Mouse (Mus musculus): Measurements from ENCODE around the gene Slc19a1.

Gene Slc19a1

DNA sequence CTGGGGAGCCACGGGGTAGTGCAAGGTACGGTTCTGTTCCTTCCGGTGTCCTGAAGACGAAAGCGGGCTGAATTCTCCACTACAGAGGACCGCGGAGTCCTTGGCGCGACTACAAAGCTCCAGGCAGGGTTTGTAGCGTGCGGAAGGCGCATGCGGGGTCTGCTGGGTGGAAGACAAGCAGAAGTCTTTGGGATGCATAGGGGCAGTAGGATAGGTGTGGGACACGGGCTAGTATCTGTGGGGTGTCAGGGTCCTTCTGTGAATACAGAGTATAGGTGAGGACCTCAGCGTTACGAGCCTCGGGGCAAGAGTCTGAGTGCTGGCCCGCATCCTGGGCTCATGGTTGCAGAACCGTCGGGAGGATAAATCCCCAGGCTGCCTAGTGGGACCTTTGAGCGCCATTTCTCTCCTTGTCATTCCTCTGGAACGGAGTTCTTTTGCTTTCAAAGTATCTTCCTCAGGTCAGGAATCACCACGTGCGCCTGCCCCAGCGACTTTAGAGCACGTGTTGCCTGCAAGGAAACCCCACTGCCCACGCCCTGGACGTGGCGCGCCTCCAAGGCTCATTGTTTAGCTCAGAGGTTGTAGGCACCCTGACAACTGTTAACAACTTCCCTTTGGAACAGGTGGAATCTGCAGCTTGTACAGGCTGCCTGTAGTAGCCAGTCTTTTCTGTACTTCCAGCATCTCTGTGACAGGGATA, 1.4 kb downstream of the Slc19a1 start:
- peak; percentile 83 for DNase-seq

DNA sequence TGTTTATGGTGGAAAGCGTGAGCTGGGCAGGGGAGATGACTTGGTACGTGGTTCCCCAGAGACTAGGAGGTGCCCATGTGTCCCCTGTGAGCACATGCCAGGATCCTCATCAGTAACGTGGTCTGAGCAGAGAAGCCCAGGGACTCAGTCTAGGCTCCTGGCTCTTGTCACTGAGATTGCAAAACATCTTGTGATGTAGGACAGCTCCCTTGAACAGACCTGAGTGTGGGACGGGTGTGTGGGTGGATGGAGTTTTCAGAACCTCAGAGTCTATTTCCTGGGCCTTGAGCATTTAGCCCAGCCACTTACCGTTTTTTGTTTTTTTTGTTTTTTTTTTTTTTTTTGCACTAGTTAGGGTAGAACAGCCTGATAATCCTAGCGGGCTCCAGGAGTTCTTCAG, 3.4 kb downstream of the Slc19a1 start:
- no peak for DNase-seq

DNA sequence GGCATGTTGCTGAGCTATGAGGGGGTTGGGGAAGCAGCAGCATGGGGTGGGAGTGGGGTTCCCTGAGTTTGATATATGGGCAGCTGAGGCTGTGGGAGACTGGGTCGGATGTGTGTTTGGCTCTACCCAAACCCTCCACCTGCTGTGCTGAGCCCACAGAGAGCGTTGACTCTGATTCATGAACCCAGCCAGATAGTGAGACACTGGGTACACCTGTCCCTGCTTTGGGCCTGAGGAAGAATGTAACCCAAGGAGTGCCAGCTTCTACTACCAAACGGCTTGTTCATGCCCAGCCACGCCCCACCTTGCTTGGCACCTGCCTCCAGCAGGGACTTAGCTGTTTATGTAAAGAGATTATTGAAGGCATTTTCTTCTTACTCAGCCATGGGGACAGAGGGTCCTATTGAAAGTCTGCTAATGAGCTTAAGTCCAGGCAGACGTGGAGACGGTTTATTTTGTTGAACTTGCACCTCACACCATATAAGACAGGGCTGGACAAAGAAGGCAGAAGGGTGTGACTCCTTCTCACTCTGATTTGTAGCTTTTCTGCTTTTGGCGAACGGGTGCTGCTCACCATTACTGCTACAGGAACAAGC, 6.6 kb downstream of the Slc19a1 start:
- no peak for DNase-seq

DNA sequence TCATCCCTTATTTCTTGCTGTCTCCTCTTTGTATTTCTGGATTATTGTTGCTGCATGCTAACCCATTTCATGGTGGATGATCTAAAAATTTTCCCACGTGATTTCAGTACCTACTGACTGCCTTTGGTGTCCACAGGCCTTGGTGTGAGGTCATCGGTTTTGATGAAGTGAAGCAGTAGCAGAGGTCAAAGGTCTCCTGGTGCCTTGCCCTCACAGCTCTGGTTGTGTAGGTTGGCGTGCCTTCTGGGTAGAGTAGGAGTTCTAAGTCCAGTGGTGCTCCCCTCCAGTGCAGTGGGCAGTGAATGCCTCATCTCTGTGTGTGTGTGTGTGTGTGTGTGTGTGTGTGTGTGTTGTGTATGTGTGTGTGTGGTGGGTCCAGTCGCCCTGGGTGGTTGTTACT, 16.2 kb downstream of the Slc19a1 start:
- DNase-seq = no peak

DNA sequence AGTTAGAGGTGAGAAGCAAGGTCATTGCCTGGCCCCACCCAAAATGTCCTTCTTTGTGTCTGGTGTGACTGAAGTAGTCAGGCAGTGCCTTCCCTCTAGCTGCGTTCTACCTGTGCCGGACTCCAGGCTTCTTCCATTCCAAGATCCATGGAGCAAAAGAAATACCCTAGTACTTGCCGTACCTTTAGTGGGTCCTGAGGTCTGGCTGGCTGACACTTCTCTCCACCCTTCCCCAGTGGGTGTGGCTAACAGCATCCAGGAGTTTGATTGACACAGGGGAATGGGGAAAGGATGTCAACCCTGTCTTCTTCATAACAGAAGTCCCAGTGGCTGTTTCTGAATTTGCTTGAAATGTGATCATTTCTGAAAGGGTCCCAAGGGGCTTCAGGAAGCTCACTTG, 16.6 kb downstream of the Slc19a1 start:
- DNase-seq = no peak

DNA sequence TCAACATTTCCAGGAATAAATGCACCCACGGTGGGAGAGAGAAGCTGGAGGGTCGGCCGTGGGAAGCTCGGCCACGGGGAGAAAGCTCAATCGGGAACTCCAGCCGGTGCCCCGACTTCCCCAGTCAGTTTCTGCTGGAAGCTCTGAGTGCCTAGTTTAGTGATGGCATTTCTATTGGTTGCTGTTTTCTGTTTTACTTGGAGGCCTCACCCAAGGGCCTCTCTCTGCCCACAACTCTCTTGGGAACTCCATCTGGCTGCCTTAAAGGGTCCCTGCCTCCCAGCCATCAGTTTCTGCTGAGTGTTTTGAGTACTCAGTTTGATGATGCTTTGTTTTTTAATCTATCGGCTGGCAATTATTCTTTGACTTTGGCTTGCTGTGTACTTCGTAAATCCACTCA, 24.7 kb downstream of the Slc19a1 start:
- DNase-seq = no peak

DNA sequence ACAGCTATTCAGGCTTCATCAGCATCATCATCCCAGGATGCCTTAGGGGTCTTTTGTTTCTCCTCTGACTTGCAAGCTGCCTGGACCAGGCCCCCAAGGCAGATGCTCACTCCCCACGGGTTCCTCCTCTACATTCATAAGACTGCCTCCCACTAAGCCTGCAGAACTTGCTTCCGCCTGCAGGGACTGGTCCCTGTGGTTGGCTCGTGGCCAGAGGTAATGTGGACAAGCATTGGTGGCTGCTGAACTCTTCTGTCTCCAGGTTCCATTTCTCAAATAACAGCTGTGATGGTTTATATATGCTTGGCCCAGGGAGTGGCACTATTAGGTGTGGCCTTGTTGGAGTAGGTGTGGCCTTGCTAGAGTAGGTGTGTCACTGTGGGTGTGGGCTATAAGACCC, 29.4 kb downstream of the Slc19a1 start:
- DNase-seq = no peak

DNA sequence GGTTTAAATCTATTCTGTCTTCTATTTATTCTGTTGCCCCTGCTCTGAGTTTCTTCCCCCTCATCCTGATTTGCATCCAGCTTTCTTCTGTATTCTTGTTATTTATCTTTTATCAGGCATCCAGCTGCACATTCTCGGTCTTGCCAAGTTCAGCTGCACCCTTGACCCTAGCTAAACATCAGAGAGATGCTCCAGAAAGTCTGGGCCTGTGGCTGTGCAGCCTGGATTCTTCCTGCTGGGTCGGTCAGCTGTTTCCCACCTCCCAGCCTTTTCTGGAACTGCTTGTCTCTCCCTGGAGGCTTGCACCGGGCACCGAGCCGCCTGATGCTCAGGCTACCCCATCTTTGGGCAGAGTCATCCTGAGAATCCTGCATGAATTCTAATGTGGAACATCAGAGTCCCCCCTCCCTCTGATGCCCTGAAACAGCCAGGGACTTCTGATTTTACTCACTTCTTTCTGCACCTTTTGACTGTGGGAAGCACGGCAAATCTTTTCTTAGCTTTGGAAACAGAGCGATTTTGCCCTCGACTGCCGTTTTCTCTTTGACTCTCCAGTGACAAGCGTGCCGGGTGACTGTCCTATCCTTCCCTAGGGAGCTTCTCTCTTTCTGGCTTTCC, 30.5 kb downstream of the Slc19a1 start:
- peak; percentile 66 for DNase-seq

DNA sequence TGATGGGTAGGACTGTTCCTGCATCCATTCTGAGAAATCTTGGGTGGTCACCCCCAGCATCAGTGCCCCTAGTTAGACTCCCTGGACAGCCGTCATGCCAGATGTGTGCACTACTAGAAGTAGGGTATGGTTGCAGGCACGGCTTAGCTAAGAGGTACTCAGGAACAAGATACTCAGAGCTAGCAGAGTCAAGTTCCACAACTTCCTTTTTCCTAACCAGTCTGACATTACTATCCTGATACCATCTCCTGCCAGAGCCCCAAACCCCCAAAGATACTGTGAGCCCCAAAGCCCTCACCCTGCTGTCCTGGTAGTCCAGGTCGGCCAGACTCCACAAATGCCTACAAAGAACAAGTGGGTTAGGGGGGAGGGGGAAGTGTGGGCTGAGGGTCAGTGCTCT, 32.2 kb downstream of the Slc19a1 start:
- DNase-seq = no peak

DNA sequence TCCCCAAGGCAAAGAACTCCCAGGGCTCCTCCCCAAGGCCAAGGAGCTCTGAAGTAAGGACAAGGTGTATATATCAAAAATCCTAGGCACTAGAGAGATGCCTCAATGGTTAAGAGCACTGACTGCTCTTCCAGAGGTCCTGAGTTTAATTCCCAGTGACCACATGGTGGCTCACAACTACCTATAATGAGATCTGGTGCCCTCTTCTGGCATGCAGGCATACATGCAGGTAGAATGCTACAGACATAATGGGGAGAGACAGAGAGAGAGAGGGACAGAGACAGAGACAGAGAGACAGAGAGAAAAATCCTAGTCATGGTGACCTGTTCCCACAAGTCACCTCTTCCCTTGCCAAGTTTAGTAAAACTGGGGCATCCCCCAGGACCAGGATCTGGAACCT, 32.6 kb downstream of the Slc19a1 start:
- DNase-seq = no peak

DNA sequence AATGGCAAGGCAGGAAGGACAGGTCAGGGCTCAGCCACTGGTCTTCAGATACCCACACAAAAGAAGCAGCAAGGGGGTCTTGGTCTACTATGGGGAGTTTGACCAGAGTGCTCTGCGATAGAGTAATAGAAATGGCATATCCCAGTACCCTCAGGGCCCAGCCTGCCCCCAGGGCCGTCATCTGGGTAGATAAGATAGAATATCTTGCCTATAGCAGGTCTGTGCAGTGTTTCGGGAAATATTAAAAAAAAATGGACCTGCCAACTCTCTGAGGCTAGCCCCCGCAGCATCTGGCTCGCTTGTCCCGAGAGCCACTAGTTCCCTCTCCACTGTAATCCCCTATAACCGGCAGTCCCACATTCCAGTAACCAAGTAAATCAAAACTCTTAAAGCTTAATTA, 36.4 kb downstream of the Slc19a1 start:
- no peak for DNase-seq

DNA sequence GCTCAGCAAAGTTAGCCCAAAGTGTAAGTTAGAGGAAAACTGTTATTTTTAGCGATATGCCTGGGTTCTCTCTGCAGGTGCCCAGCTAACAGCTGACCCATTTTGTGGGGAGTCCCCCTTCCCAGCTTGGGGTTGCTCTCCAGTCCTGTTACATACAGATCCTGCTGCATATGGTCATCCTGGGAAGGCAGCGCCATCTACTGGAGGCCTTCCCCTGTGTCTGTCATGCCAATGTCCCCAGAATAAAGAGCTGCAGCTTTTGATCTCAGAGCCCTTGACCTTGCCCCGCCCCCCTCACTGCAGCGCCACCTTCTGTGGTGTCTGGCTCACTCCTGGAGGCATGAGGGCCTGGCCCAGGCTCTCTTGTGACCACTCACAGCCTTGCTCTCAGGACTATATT, 38.0 kb downstream of the Slc19a1 start:
- DNase-seq = peak; percentile 82

DNA sequence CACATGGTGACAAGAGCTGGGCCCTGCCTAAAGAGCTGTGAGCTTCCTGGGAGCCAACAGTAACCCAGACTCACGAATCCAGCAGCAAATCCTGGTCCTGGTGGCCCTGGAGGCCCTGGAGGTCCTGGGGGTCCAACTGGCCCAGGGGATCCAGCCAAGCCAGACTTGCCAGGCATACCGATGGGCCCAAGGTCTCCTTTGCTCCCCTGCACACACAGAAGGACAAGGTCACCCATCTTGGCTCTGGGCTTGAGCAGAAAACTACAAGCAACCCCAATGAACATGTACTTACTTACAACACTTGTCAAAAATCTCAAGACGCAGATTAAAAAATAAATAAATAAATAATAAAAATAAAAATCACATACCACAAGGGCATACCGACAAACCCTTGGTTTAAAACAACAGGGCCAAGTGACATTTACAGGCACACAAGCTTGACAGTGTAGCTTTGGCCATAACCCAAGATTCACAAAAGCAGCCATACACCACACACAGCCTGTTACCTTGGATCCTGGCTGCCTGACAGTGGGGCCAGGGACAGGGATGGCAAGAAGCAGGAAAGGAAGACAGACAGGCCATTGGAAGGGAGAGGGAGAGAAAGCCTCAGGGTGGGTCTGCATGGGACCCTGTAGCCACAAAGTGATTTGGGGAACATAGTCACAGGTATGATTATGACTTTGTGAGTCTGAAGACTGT, 42.4 kb downstream of the Slc19a1 start:
- DNase-seq = no peak

DNA sequence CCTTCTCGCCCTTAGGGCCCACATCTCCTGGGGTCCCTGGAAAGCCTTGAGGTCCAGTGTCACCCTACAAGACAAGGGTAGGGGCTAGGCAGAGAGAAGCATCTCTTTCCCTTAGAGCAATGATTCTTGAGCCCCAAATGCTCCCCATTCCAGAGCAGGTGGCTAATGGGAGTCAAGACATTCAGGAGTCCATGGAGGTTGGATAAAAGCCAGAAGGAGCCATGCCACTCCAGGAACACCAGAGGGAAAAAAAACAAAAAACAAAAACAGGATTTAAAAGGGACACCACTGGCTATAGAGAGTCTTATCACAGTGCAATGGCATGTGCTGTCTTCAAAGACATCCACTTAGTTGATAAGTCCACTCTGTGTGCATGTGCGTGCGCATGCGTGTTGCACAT, 46.4 kb downstream of the Slc19a1 start:
- no peak for DNase-seq

DNA sequence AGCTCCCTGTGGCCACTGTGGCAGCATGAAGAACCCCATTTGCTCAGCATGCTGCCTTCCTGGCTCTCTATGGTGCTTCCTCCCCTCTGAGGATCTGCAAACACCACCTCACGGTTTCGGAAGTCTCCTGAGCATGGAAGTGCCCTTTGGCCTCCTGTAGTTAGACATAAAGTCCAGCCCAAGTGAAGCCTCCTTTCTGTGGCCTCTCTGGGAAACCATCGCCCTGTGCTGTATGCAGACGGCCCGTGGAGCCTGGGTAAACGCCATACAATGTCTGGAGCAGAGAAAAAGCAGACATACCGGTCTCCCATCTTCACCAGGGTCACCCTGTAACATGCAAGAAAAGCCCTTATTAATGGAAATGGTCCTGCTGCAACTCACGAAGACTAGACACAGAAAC, 46.9 kb downstream of the Slc19a1 start:
- DNase-seq = no peak

DNA sequence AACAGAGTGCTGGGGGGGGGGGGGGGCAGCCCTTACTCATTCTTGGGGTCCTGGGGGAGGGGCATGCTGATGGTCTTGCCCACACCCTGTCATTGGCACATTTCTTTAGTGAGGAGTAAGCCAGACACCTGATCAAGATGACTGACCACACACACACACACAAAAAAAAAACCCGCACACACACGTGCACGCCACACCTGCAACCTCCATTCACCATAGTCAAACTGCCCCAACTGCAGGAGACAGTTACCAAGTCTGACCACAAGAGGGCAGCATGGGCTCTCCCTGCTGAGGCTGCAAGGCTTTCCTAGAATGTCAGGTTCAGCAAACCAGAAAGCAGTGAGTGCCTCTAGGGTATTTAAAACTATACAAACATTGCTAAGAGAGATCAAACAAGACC, 50.4 kb downstream of the Slc19a1 start:
- peak; percentile 85 for DNase-seq

DNA sequence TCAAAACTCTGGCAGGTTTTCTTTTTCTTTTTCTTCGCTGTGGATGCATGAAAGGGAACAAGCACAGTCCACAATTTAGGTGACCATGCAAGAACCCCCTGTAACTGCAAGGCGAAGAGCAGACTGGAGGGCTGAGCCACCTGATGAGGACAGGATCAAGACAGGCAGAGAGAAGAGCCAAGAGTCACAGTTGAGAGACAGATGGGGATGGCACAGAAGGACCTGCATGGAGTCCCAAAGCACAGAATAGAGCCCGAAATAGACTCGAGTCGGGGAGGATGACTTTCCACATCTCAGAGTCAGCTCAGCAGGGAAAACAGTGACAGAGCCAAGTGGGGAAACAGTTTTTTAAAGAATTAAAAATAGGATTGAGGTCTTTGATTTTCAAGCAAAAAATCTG, 50.9 kb downstream of the Slc19a1 start:
- no peak for DNase-seq

DNA sequence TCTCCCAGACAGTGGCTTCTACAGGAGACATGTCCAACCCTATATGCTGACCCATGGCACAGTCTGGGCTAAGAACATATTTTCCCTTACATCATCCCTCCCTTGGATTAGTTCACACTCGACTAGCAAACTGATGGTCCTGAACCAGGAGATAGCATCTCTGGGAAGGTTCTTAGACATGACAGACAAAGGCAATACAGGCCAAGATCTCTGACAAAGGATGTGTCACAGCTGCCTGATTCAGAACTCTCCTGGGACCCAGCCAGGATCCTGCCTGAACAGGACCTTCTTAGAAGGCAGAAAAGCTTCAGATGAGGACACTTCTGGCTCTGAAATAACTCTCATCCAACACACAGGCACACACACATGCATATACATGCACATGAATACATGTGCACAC, 52.5 kb downstream of the Slc19a1 start:
- no peak for DNase-seq

DNA sequence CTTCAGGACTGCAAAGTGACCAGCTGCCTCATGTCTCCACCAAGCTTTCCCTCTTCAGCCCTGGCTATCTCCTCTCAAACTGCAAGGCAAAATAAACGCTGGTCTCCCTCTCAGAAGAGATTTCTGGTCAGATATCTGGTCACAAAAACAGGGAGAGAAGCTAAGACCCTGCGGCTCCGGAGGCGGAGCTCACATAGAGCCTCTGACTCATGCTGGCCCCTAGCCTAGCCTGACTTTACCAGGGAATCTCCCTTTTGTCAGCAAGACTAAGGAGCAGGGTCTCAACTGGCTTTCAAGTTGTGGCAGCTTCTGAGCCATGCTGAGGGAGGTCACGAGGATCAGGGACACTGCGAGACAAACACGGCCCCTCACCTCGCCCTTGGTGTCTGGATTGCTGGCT, 57.3 kb downstream of the Slc19a1 start:
- peak; percentile 64 for DNase-seq

DNA sequence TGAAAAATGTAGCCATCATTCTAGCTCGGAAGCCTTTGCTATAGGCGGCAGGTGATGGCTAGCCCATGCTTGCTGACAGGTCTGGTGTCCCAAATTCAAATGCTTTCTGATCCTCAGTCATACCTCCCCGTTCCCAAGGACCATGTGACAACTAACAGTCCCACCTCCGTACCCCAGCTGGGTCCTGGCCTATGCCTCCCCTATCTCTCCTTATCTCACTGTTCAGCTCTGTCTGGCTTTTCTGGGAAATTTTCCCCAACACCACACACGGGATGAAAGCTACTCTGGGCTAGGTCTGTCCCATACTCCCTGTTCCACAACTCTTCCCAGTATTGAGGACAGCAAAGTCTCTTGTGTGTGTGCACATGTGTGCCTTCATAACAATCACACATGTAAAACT, 58.0 kb downstream of the Slc19a1 start:
- DNase-seq = no peak

DNA sequence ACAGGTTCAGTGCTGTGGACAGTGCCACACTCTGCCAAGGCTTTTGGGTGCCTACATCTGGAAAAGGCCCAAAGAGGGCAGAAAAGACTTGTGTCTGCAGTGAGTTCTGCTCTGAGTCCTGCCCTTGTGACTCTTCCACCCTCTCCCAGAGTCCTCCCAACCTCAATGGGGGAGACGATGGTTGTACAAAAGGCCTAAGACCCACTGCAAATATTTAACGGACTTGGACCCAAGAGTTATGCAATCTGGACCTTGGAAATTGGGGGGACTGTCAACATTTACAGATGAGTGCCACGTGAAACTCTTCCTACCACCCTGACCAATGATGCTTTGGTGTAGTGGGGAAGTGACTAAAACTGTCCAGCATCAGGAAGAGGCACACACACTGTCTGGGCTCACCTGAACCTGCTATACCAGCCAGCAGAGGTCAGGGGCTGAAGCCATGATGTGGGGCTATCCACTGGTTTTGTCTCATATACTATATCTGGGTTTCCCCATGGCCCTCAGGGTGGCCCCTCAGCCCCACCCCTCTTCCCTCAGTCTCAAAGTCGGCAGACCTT, 59.6 kb downstream of the Slc19a1 start:
- DNase-seq = no peak

DNA sequence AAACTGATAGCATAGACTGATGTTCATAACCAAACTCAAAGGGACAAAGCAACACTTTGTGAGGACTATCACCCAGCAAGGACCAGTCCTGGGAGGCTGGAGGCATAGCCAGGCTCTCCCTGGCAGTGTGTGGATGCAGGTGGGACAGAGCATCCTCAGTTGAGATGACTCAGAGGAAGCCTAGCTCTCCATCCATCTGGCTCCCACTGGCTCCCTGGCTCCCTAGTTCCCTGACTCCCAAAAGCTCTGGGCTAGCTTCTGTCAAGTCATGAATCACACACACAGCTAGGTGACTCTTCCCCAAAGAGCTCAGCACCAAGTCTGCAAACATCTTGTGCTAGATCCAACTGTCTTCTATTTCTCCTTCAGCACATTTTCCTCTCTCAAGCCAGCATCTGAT, 61.8 kb downstream of the Slc19a1 start:
- DNase-seq = no peak

DNA sequence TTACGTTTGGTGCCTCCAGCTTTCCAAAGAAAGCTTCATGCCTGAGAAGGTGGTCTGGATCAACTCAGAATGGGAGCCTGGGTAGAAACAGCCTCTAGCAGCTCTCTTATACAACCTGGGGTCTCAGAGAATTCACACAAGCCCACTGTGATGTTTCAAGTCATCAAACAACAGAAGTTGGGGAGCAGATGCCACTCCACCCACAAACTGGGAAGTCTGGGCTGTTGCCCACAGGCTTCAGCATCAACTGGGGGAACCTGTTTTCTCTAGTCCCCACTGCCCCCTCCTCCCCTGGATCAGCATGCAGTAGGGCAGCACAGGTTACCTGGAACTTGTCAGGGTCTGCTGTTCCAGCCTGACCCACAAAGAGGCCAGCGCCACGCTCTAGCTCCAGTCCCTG, 63.6 kb downstream of the Slc19a1 start:
- no peak for DNase-seq

Data from lung, postnatal 36 days (tissue).